Mouse (Mus musculus) heart, postnatal 0 days (tissue): ENCODE measurements around the gene Olfr906. TPM values are rescaled to one million over a fixed set of nuclear protein-coding genes. Genes with fewer than 3 reads are reported as not detected.

Source experiments
- ATAC-seq: fragments of 200-750 bp; cut with Nextera tagmentation; 2 replicates; pipeline ENCODE4 v1.8.0; 2017; ENCODE audit warnings: low read depth, moderate number of reproducible peaks, moderate library complexity; ENCODE audit not compliant: insufficient read depth
- DNase-seq: peaks from one replicate; pipeline ENCODE4 v3.0.0-alpha.2; 2016; ENCODE audit warnings: low spot score
- H3K27ac ChIP-seq: fragments of 300-500 bp; sonication (generic); 2 replicates; pipeline ENCODE4 v1.5.1; 2014; ENCODE audit warnings: low read depth, mild to moderate bottlenecking
- H3K27me3 ChIP-seq: fragments of 300-500 bp; sonication (generic); 2 replicates; pipeline ENCODE4 v1.6.1; 2014; ENCODE audit warnings: low read length, mixed read lengths; ENCODE audit not compliant: control insufficient read depth, insufficient read depth
- H3K36me3 ChIP-seq: fragments of 300-500 bp; sonication (generic); replicated peaks from 2 replicates; pipeline ENCODE4 v1.6.1; 2014; ENCODE audit warnings: low read length, mixed read lengths; ENCODE audit not compliant: control insufficient read depth, insufficient read depth
- H3K4me1 ChIP-seq: fragments of 300-500 bp; sonication (generic); 2 replicates; pipeline ENCODE4 v1.6.1; 2014; ENCODE audit warnings: antibody characterized with exemption; ENCODE audit not compliant: control insufficient read depth, insufficient read depth
- H3K4me2 ChIP-seq: fragments of 300-500 bp; sonication (generic); 2 replicates; pipeline ENCODE4 v1.6.1; 2014; ENCODE audit warnings: low read depth, mild to moderate bottlenecking, low read length, moderate library complexity
- H3K4me3 ChIP-seq: fragments of 300-500 bp; sonication (generic); 2 replicates; pipeline ENCODE4 v1.5.1; 2014; ENCODE audit warnings: low read depth, low read length
- H3K9ac ChIP-seq: fragments of 300-500 bp; sonication (generic); replicated peaks from 2 replicates; pipeline ENCODE4 v1.6.1; 2014; ENCODE audit warnings: low read depth, low read length, mixed read lengths
- H3K9me3 ChIP-seq: fragments of 300-500 bp; sonication (generic); replicated peaks from 2 replicates; pipeline ENCODE4 v1.6.1; 2016; ENCODE audit warnings: low read length; ENCODE audit not compliant: control insufficient read depth
- CTCF ChIP-seq: IDR thresholded peaks from 2 replicates; pipeline ENCODE4 v1.5.1; 2016; ENCODE audit warnings: antibody characterized with exemption, control low read depth, low read depth
- EP300 ChIP-seq: IDR thresholded peaks from 2 replicates; pipeline ENCODE4 v1.6.1; 2016; ENCODE audit warnings: antibody characterized with exemption, low read depth
- WGBS: fragments of 180-500 bp; shearing (Covaris S2); extraction: QIAGEN DNeasy Blood & Tissue Kit; methylation state at CpG from one replicate; pipeline ENCODE4 v1.1.7; 2014; 5-methylcytosine and 5-hydroxymethylcytosine counted together
- polyA plus RNA-seq: library from polyadenylated mRNA; unstranded; fragments of >200 nt; fragmentation: Nextera tagmentation; extraction: Ambion mirVana; gene quantifications from 2 replicates; pipeline ENCODE4 v1.2.1, GENCODE M21; 2015
- total RNA-seq: library from RNA; depleted of rRNA; stranded (reverse); fragments of >200 nt; gene quantifications from 2 replicates; pipeline ENCODE4 v1.2.3, GENCODE M21; 2014; ENCODE audit warnings: low replicate concordance; rRNA removed

Gene Olfr906
- not detected in 2 replicates for total RNA-seq
- polyA plus RNA-seq = not detected in 2 replicates

DNA sequence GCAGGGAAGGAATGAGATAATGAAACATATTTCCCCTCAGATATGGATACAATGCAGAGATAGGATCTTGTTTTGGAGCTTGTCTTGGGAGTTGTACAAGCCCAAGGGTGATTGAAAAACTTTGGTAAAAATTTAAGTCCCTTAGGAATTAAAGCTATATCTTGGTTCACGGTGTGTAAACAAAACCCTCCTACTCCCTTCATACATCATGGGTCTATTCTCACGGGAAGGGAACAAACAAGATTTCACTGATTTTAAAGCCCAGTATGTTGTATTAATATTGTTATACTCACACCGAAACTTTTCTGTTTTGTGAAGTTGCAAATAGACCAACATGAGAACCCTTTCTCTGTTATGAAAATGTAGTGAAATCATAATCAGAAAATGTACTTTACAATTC lies at the start of gene Olfr906:
TSS of gene Olfr906 (plus strand) at position 301 of the 400 bp plus-strand sequence.
- H3K27ac ChIP-seq = no peak within 1 kb of the TSS
- DNase-seq = no peak
- H3K4me3 ChIP-seq = no peak within 1 kb of the TSS
- TF ChIP-seq EP300 = no peak
- TF ChIP-seq CTCF = no peak
- H3K9ac ChIP-seq = no peak within 1 kb of the TSS
- H3K4me1 ChIP-seq = no peaks in the 10 kb centered on the region
- no peaks in the 10 kb centered on the region for H3K36me3 ChIP-seq
- no peak for ATAC-seq
- H3K4me2 ChIP-seq = no peak within 1 kb of the TSS
- H3K9me3 ChIP-seq = no peaks in the 10 kb centered on the region
- no peaks in the 10 kb centered on the region for H3K27me3 ChIP-seq
- WGBS = 68% methylated on average over 3 of the region's 3 CpGs

DNA sequence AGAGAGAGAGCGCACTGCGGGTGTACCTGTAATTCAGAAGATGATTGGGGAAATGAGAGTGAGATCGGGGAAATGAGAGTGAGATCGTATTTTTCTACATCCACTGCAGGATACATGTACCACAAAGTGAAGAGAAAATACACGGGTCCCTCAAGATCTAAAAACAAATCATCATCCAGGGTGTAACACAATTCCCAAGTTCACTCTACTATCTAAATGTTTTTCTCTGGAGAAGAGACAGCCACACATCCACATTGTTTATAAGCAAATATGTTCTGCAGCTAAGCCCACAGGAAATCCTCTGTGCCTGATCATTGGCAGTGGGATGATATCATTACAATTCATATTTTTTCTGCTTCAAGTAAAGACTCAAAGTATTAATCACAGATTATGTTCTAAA lies 39.5 kb upstream of the Olfr906 start, which contains the start of gene Olfr902:
TSS of gene Olfr902 (plus strand) at position 301 of the 400 bp plus-strand sequence.
- no peaks in the 10 kb centered on the region for H3K36me3 ChIP-seq
- H3K4me2 ChIP-seq = no peak within 1 kb of the TSS
- H3K9me3 ChIP-seq = no peaks in the 10 kb centered on the region
- H3K9ac ChIP-seq = no peak within 1 kb of the TSS
- WGBS = 82% methylated on average over 5 of the region's 5 CpGs
- ATAC-seq (no peak), DNase-seq (no peak)
- H3K4me3 ChIP-seq = no peak within 1 kb of the TSS
- no peaks in the 10 kb centered on the region for H3K4me1 ChIP-seq
- H3K27ac ChIP-seq = no peak within 1 kb of the TSS
- H3K27me3 ChIP-seq = no peaks in the 10 kb centered on the region
- TF ChIP-seq EP300 (no peak), CTCF (no peak)

- DNase-seq (no peak), ATAC-seq (no peak)
- Histone ChIP-seq H3K4me1 (no peaks in the 10 kb centered on the region), H3K36me3 (no peaks in the 10 kb centered on the region), H3K9me3 (no peaks in the 10 kb centered on the region), H3K4me2 (no peak within 1 kb of the TSS), H3K27me3 (no peaks in the 10 kb centered on the region), H3K27ac (no peak within 1 kb of the TSS), H3K4me3 (no peak within 1 kb of the TSS), H3K9ac (no peak within 1 kb of the TSS)
- TF ChIP-seq CTCF (no peak), EP300 (no peak)
These were observed 24.0 kb upstream of the Olfr906 start, which contains the start of gene Olfr904 for GRCm38 (mm10) chr9:38462844-38463243. Gene Olfr904 (plus strand): TSS chr9:38463144.

DNA sequence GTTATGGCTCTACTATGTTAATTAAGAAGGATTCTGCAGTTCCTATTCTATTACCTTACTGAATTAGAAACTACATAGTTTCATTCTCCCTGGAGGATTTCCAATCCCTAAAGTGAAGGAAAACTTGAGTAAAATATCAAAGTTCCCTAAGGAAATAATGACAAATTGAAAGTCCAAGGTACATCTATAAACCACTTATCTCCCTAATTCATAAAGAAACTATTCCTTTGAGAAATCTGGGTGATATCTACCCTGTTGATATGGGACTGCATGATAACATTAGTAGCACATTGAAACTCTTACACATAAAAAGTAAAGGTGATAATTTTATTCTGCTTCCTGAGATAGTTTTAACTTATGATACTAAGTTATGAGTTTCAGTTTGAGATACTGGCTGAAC lies 16.1 kb upstream of the Olfr906 start, which contains the start of gene Olfr905:
TSS of gene Olfr905 (plus strand) at position 301 of the 400 bp plus-strand sequence.
- DNase-seq (no peak), ATAC-seq (no peak)
- Histone ChIP-seq H3K27me3 (no peaks in the 10 kb centered on the region), H3K4me3 (no peak within 1 kb of the TSS), H3K9ac (no peak within 1 kb of the TSS), H3K36me3 (no peaks in the 10 kb centered on the region), H3K9me3 (no peaks in the 10 kb centered on the region), H3K27ac (no peak within 1 kb of the TSS), H3K4me1 (no peaks in the 10 kb centered on the region), H3K4me2 (no peak within 1 kb of the TSS)
- no peak for TF ChIP-seq CTCF
- TF ChIP-seq EP300 = no peak

DNA sequence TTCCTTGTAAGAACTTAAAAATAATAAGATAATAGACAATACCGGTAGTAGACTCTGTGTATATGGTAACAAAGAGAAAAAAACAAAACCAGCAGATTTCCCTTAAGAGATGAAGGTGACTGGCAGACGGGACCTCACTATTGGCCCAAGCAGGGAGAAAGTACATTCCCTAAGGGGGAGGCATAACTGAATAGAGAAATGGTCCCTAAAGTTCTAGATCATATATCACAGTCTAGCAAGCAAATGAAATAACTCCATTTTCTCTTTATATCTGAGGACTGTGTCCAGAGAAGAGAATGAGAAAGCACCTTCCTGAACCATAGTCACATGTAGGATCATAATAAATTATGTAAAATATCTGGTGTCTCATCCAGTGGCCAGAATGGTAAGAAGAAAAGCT lies 8.6 kb downstream of the Olfr906 start, which contains the start of gene Olfr907:
TSS of gene Olfr907 (plus strand) at position 301 of the 400 bp plus-strand sequence.
- Histone ChIP-seq H3K4me2 (no peak within 1 kb of the TSS), H3K27ac (no peak within 1 kb of the TSS), H3K4me1 (no peaks in the 10 kb centered on the region), H3K36me3 (no peaks in the 10 kb centered on the region), H3K4me3 (no peak within 1 kb of the TSS), H3K9me3 (no peaks in the 10 kb centered on the region), H3K9ac (no peak within 1 kb of the TSS), H3K27me3 (no peaks in the 10 kb centered on the region)
- DNase-seq = no peak
- TF ChIP-seq EP300 (no peak), CTCF (no peak)
- no peak for ATAC-seq
- 67% methylated on average over 2 of the region's 2 CpGs for WGBS

DNA sequence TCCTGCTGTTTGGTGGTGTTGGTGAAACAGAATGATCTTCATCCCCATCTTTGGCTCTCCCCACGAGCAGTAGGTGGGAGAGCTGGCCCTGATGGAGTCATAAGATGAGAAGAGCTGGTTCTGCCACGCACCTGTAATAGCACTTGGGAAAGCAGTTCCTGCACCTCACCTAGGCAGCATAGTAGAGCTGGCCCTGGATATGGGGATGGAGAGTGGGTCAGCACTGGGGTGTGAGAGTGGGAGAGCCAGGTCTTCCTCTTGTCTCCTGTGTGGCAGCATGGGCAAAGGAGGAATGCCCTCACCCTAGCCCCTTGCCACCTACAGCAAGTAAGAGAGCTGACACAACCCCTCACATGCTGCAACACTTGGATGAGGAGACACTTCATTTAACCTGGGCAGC lies 25.5 kb downstream of the Olfr906 start:
- DNase-seq = no peak
- no peak overlapping the region for H3K9ac ChIP-seq
- no peak overlapping the region for H3K4me3 ChIP-seq
- no peaks in the 10 kb centered on the region for H3K4me1 ChIP-seq
- no peaks in the 10 kb centered on the region for H3K36me3 ChIP-seq
- no peaks in the 10 kb centered on the region for H3K9me3 ChIP-seq
- ATAC-seq = no peak
- no peak overlapping the region for H3K4me2 ChIP-seq
- WGBS = 45% methylated on average over 2 of the region's 2 CpGs
- H3K27me3 ChIP-seq = no peaks in the 10 kb centered on the region
- no peak for TF ChIP-seq CTCF
- TF ChIP-seq EP300 = no peak
- H3K27ac ChIP-seq = no peak overlapping the region
